Mouse (Mus musculus) embryonic stem cell, embryonic (primary cell): ENCODE data around the gene Trim65.

ENCODE experiments used
- CTCF ChIA-PET, 4 experiments: fragments of 300-600 bp in 2 of 4; fragments of 350-600 bp in 2 of 4; sonication (Branson Sonifier 250); formaldehyde crosslinking; loops; one replicate each; lab custom pipeline; 2022; ENCODE audit warnings: inconsistent platforms in 2 of 4; lab: Charles Lee
- POLR2A ChIA-PET, 4 experiments: fragments of 300-600 bp in 2 of 4; fragments of 350-600 bp in 2 of 4; sonication (Branson Sonifier 250); formaldehyde crosslinking; loops; one replicate each; lab custom pipeline; 2022; ENCODE audit warnings: antibody characterized with exemption in 4 of 4, inconsistent platforms in 1 of 4; lab: Charles Lee

Trim65 gene

GRCm38 (mm10) chr11:116106963-116107776 is 23.8 kb downstream of the Trim65 start:
- ChIA-PET POLR2A (interaction anchor here (0.5 to 4.2 kb wide), 30 partner anchors 8 to 517 kb away, joined by 3 to 44 read pairs (median 4); partner anchors contain the start of genes Mrpl38 (in 2 of the 4), Caskin2 (in 1 of the 4), Unc13d (in 1 of the 4) and Unk (in 1 of the 4)), CTCF (interaction anchor here in 2 of 4 experiments (0.5 to 2.1 kb wide), 15 partner anchors 9 to 1279 kb away, joined by 3 to 10 read pairs (median 3); partner anchors contain the start of genes Mrpl38 (in 1 of the 2) and Trim65 (in 1 of the 2))

- CTCF ChIA-PET = interaction anchor here in 3 of 4 experiments (0.6 to 2.1 kb wide), 12 partner anchors 9 to 1280 kb away, joined by 3 to 10 read pairs (median 3); partner anchors contain the start of gene Mrpl38 (in 1 of the 3)
- POLR2A ChIA-PET = interaction anchor here in 3 of 4 experiments (0.6 to 4.2 kb wide), 23 partner anchors 8 to 226 kb away, joined by 3 to 44 read pairs (median 4); partner anchors contain the start of genes Mrpl38 (in 2 of the 3), Unk (in 1 of the 3) and Wbp2 (in 1 of the 3)
Measured at GRCm38 (mm10) chr11:116106154-116106962, 24.6 kb downstream of the Trim65 start.

- ChIA-PET CTCF (interaction anchor here in 3 of 4 experiments (0.6 to 1.4 kb wide), 7 partner anchors 10 to 396 kb away, joined by 3 to 7 read pairs (median 4); no protein-coding TSS in a partner anchor), POLR2A (interaction anchor here in 3 of 4 experiments (0.7 to 4.5 kb wide), 7 partner anchors 11 to 1916 kb away, joined by 3 to 41 read pairs (median 4); no protein-coding TSS in a partner anchor)
Measured at GRCm38 (mm10) chr11:116105065-116105464, 25.9 kb downstream of the Trim65 start.

GRCm38 (mm10) chr11:116104006-116104646 is 26.8 kb downstream of the Trim65 start:
- ChIA-PET CTCF (interaction anchor here (0.5 to 1.4 kb wide), 9 partner anchors 13 to 386 kb away, joined by 3 to 5 read pairs (median 4); partner anchors contain the start of gene Mrpl38 (in 1 of the 4)), POLR2A (interaction anchor here in 3 of 4 experiments (0.6 to 4.5 kb wide), 32 partner anchors 7 to 1916 kb away, joined by 3 to 41 read pairs (median 3); partner anchors contain the start of genes Wbp2 (in 2 of the 3), Caskin2 (in 1 of the 3), Mrpl38 (in 1 of the 3) and Smim6 (in 1 of the 3))

GRCm38 (mm10) chr11:116103572-116103971 is 27.4 kb downstream of the Trim65 start:
- POLR2A ChIA-PET = interaction anchor here in 3 of 4 experiments (0.6 to 4.5 kb wide), 25 partner anchors 8 to 1870 kb away, joined by 3 to 41 read pairs (median 3); partner anchors contain the start of genes Wbp2 (in 2 of the 3), Caskin2 (in 1 of the 3), Mrpl38 (in 1 of the 3) and Trim47 (in 1 of the 3)
- CTCF ChIA-PET = interaction anchor here in 3 of 4 experiments (0.5 to 1.4 kb wide), 4 partner anchors 14 to 1210 kb away, joined by 3 to 5 read pairs (median 4); partner anchors contain the start of gene Mrpl38 (in 1 of the 3)

GRCm38 (mm10) chr11:116102472-116102871 is 28.5 kb downstream of the Trim65 start:
- ChIA-PET CTCF (interaction anchor here (0.5 to 1.9 kb wide), 11 partner anchors 9 to 398 kb away, joined by 3 to 6 read pairs (median 4); partner anchors contain the start of gene Mrpl38 (in 2 of the 4)), POLR2A (interaction anchor here (0.5 to 4.5 kb wide), 40 partner anchors 9 to 312 kb away, joined by 3 to 41 read pairs (median 4); partner anchors contain the start of genes Mrpl38 (in 3 of the 4), Recql5 (in 1 of the 4), Sap30bp (in 1 of the 4) and Unc13d (in 1 of the 4))

- ChIA-PET POLR2A (interaction anchor here (0.6 to 4.5 kb wide), 40 partner anchors 8 to 313 kb away, joined by 3 to 41 read pairs (median 4); partner anchors contain the start of genes Mrpl38 (in 3 of the 4), Recql5 (in 1 of the 4), Sap30bp (in 1 of the 4) and Smim5 (in 1 of the 4)), CTCF (interaction anchor here (0.5 to 1.9 kb wide), 13 partner anchors 9 to 399 kb away, joined by 3 to 6 read pairs (median 3); partner anchors contain the start of gene Mrpl38 (in 2 of the 4))
Measured at GRCm38 (mm10) chr11:116101931-116102381, 29.0 kb downstream of the Trim65 start.

- CTCF ChIA-PET = interaction anchor here in 2 of 4 experiments (0.6 to 1.0 kb wide), 3 partner anchors 12 to 57 kb away, joined by 3 read pairs; no protein-coding TSS in a partner anchor
Measured at GRCm38 (mm10) chr11:116100839-116101238, 30.1 kb downstream of the Trim65 start.

GRCm38 (mm10) chr11:116100385-116100784 is 30.5 kb downstream of the Trim65 start:
- ChIA-PET POLR2A (interaction anchor here in 2 of 4 experiments (0.6 to 3.4 kb wide), 5 partner anchors 9 to 473 kb away, joined by 3 to 19 read pairs (median 3); partner anchors contain the start of gene Mrpl38 (in 1 of the 2)), CTCF (interaction anchor here in 1 of 4 experiments (1.0 to 1.1 kb wide), 2 partner anchors 9 to 12 kb away, joined by 3 to 5 read pairs; no protein-coding TSS in a partner anchor)

More at GRCm38 (mm10) chr11:116100839-116101238, 30.1 kb downstream of the Trim65 start:
- POLR2A ChIA-PET = interaction anchor here in 2 of 4 experiments (0.7 to 2.1 kb wide), 7 partner anchors 8 to 201 kb away, joined by 3 to 5 read pairs (median 3); partner anchors contain the start of genes Mrpl38 (in 1 of the 2), Smim5 (in 1 of the 2) and Wbp2 (in 1 of the 2)

GRCm38 (mm10) chr11:116099462-116099861 is 31.5 kb downstream of the Trim65 start:
- CTCF ChIA-PET = interaction anchor here in 1 of 4 experiments (0.6 to 1.1 kb wide), 3 partner anchors 10 to 229 kb away, joined by 3 to 5 read pairs (median 3); no protein-coding TSS in a partner anchor
- POLR2A ChIA-PET = interaction anchor here in 3 of 4 experiments (0.6 to 3.4 kb wide), 14 partner anchors 8 to 333 kb away, joined by 3 to 19 read pairs (median 4); partner anchors contain the start of gene Mrpl38 (in 1 of the 3)

GRCm38 (mm10) chr11:116098711-116099460 is 32.0 kb downstream of the Trim65 start:
- ChIA-PET CTCF (interaction anchor here in 2 of 4 experiments (0.5 to 2.8 kb wide), 6 partner anchors 8 to 228 kb away, joined by 3 to 10 read pairs (median 3); partner anchors contain the start of gene Mrpl38 (in 1 of the 2)), POLR2A (interaction anchor here in 3 of 4 experiments (0.6 to 3.4 kb wide), 18 partner anchors 8 to 486 kb away, joined by 3 to 19 read pairs (median 4); partner anchors contain the start of genes Mif4gd (in 1 of the 3), Mrpl38 (in 1 of the 3) and Wbp2 (in 1 of the 3))

- POLR2A ChIA-PET = interaction anchor here in 3 of 4 experiments (0.6 to 3.1 kb wide), 16 partner anchors 9 to 927 kb away, joined by 3 to 11 read pairs (median 4); partner anchors contain the start of gene Wbp2 (in 1 of the 3)
- CTCF ChIA-PET = interaction anchor here (0.6 to 2.8 kb wide), 20 partner anchors 9 to 405 kb away, joined by 3 to 10 read pairs (median 3); partner anchors contain the start of gene Mrpl38 (in 2 of the 4)
Measured at GRCm38 (mm10) chr11:116096213-116097108, 34.5 kb downstream of the Trim65 start.

- POLR2A ChIA-PET = interaction anchor here in 1 of 4 experiments (2.5 to 3.1 kb wide), 2 partner anchors 9 to 71 kb away, joined by 10 to 11 read pairs; partner anchors contain the start of gene Wbp2
Measured at GRCm38 (mm10) chr11:116095573-116095972, 35.4 kb downstream of the Trim65 start.

More at GRCm38 (mm10) chr11:116095573-116095972, 35.4 kb downstream of the Trim65 start:
- CTCF ChIA-PET = interaction anchor here in 2 of 4 experiments (0.6 to 1.2 kb wide), 3 partner anchors 10 to 38 kb away, joined by 3 to 6 read pairs (median 3); no protein-coding TSS in a partner anchor
